Mouse (Mus musculus) gastrocnemius, postnatal 14 days (tissue): ENCODE measurements around the gene Pla2g10. TPM values are rescaled to one million over a fixed set of nuclear protein-coding genes. Genes with fewer than 3 reads are reported as not detected.
A peak's percentile ranks its signal among the peaks of the same experiment; 100 is the strongest.
"Not testable (repeated sequence)": the region's sequence is repeated elsewhere in the genome, so short reads cannot be mapped to it uniquely, and the experiment has no call there.

Experiments
- DNase-seq: peaks from one replicate; pipeline ENCODE4 v3.0.0; 2021; ENCODE audit warnings: mixed read lengths
- intact Hi-C: fragments of 180-260 bp; cut with DNase I; formaldehyde crosslinking; loops from one replicate; pipeline ENCODE4 v1.15.1; 2025; ENCODE audit warnings: low total_unique reads
- long read RNA-seq, 2 experiments: library from polyadenylated mRNA; stranded (forward); transcript quantifications; one replicate each; pipeline ENCODE4 v2.0.0; 2021
- total RNA-seq, 2 experiments: library from RNA; stranded (reverse); gene quantifications; 2 replicates each; pipeline ENCODE4 v1.2.3; 2021

The Pla2g10 gene
- not detected for total RNA-seq
- long read RNA-seq, experiment 1, partial matches to known transcripts = 0 of 5 reads
- long read RNA-seq, experiment 1, other reads (novel, unspliced or antisense) = 5 of 5 reads
- long read RNA-seq, experiment 2, partial matches to known transcripts = 0 of 6 reads
- long read RNA-seq, experiment 2, other reads (novel, unspliced or antisense) = 6 of 6 reads

- intact Hi-C loops = loop anchor here (10.0 kb wide), 2 partner anchors 196 to 616 kb away; no protein-coding TSS in a partner anchor
- no peak for DNase-seq
These were observed at the start of gene Pla2g10 for GRCm38 (mm10) chr16:13730285-13731255. Pla2g10 (minus strand) TSS chr16:13730983.

GRCm38 (mm10) chr16:13774651-13775050 lies 43.9 kb upstream of the Pla2g10 start:
- intact Hi-C loops, DNase-seq: not testable (repeated sequence)

GRCm38 (mm10) chr16:13774011-13774410 lies 43.2 kb upstream of the Pla2g10 start:
- DNase-seq, intact Hi-C loops: not testable (repeated sequence)

GRCm38 (mm10) chr16:13772051-13772450 lies 41.3 kb upstream of the Pla2g10 start:
- intact Hi-C loops, DNase-seq: not testable (repeated sequence)

- DNase-seq, intact Hi-C loops: not testable (repeated sequence)
These were observed 40.8 kb upstream of the Pla2g10 start for GRCm38 (mm10) chr16:13771603-13772002.

GRCm38 (mm10) chr16:13766367-13766766 lies 35.6 kb upstream of the Pla2g10 start:
- intact Hi-C loops = no loop called here
- DNase-seq = no peak

GRCm38 (mm10) chr16:13764519-13764918 lies 33.7 kb upstream of the Pla2g10 start:
- DNase-seq = no peak
- intact Hi-C loops = no loop called here

- intact Hi-C loops, DNase-seq: not testable (repeated sequence)
These were observed 32.0 kb upstream of the Pla2g10 start for GRCm38 (mm10) chr16:13762807-13763206.

GRCm38 (mm10) chr16:13757823-13758222 lies 27.0 kb upstream of the Pla2g10 start:
- intact Hi-C loops = no loop called here
- no peak for DNase-seq

GRCm38 (mm10) chr16:13754400-13755190 lies 23.8 kb upstream of the Pla2g10 start:
- intact Hi-C loops = no loop called here
- DNase-seq = peak; percentile 96

GRCm38 (mm10) chr16:13753986-13754385 lies 23.2 kb upstream of the Pla2g10 start:
- no peak for DNase-seq
- intact Hi-C loops = no loop called here

- intact Hi-C loops = no loop called here
These were observed 19.8 kb upstream of the Pla2g10 start for GRCm38 (mm10) chr16:13750626-13751025.

GRCm38 (mm10) chr16:13749981-13750380 lies 19.2 kb upstream of the Pla2g10 start:
- intact Hi-C loops = no loop called here

More at GRCm38 (mm10) chr16:13750626-13751025, 19.8 kb upstream of the Pla2g10 start:
- no peak for DNase-seq

GRCm38 (mm10) chr16:13749306-13749705 lies 18.5 kb upstream of the Pla2g10 start:
- no peak for DNase-seq
- intact Hi-C loops = no loop called here

More at GRCm38 (mm10) chr16:13749981-13750380, 19.2 kb upstream of the Pla2g10 start:
- DNase-seq = no peak

- intact Hi-C loops, DNase-seq: not testable (repeated sequence)
These were observed 18.0 kb upstream of the Pla2g10 start for GRCm38 (mm10) chr16:13748813-13749212.

GRCm38 (mm10) chr16:13748124-13748523 lies 17.3 kb upstream of the Pla2g10 start:
- intact Hi-C loops = no loop called here
- DNase-seq = no peak

- intact Hi-C loops = no loop called here
- no peak for DNase-seq
These were observed 16.9 kb upstream of the Pla2g10 start for GRCm38 (mm10) chr16:13747708-13748107.

GRCm38 (mm10) chr16:13740844-13741243 lies 10.1 kb upstream of the Pla2g10 start:
- intact Hi-C loops = no loop called here
- no peak for DNase-seq

- intact Hi-C loops = loop anchor here (10.0 kb wide), 2 partner anchors 204 to 624 kb away; no protein-coding TSS in a partner anchor
- not testable (repeated sequence) for DNase-seq
These were observed 8.3 kb upstream of the Pla2g10 start for GRCm38 (mm10) chr16:13739044-13739443.
